Mouse (Mus musculus): ENCODE measurements around the gene Zfyve9.
"Not testable (repeated sequence)": the region's sequence is repeated elsewhere in the genome, so short reads cannot be mapped to it uniquely, and the experiment has no call there.

Zfyve9 gene

GRCm38 (mm10) chr4:108724102-108724501 is 56.5 kb downstream of the Zfyve9 start:
- DNase-seq (ENCODE audit: low read depth, low spot score): no peak

- no peak for DNase-seq (ENCODE audit: low read depth, low spot score)
Observed at GRCm38 (mm10) chr4:108721245-108721784, 59.3 kb downstream of the Zfyve9 start.

- no peak for DNase-seq (ENCODE audit: low read depth, low spot score)
Observed at GRCm38 (mm10) chr4:108719349-108719748, 61.2 kb downstream of the Zfyve9 start, which contains the start of gene 3110021N24Rik. Gene 3110021N24Rik (plus strand): TSS chr4:108719649.

GRCm38 (mm10) chr4:108708209-108708608 is 72.4 kb downstream of the Zfyve9 start:
- DNase-seq (ENCODE audit: low read depth, low spot score): no peak

GRCm38 (mm10) chr4:108696934-108697333 is 83.7 kb downstream of the Zfyve9 start:
- DNase-seq (ENCODE audit: low read depth, low spot score): peak; percentile 55

- no peak for DNase-seq (ENCODE audit: low read depth, low spot score)
Observed at GRCm38 (mm10) chr4:108691469-108691868, 89.1 kb downstream of the Zfyve9 start.

GRCm38 (mm10) chr4:108690479-108690878 is 90.1 kb downstream of the Zfyve9 start:
- peak; percentile 25 for DNase-seq (ENCODE audit: low read depth, low spot score)

GRCm38 (mm10) chr4:108687098-108687497 is 93.5 kb downstream of the Zfyve9 start:
- DNase-seq (ENCODE audit: low read depth, low spot score): not testable (repeated sequence)

- DNase-seq (ENCODE audit: low read depth, low spot score): no peak
Observed at GRCm38 (mm10) chr4:108686156-108686555, 94.4 kb downstream of the Zfyve9 start.

- peak; percentile 76 for DNase-seq (ENCODE audit: low read depth, low spot score)
Observed at GRCm38 (mm10) chr4:108664407-108664806, 116.2 kb downstream of the Zfyve9 start.

GRCm38 (mm10) chr4:108638752-108639151 is 141.8 kb downstream of the Zfyve9 start:
- DNase-seq (ENCODE audit: low read depth, low spot score): no peak

- no peak for DNase-seq (ENCODE audit: low read depth, low spot score)
Observed at GRCm38 (mm10) chr4:108637721-108638120, 142.9 kb downstream of the Zfyve9 start.

GRCm38 (mm10) chr4:108635101-108635500 is 145.5 kb downstream of the Zfyve9 start:
- DNase-seq (ENCODE audit: low read depth, low spot score): no peak

- no peak for DNase-seq (ENCODE audit: low read depth, low spot score)
Observed at GRCm38 (mm10) chr4:108634696-108635095, 145.9 kb downstream of the Zfyve9 start.

- DNase-seq (ENCODE audit: low read depth, low spot score): no peak
Observed at GRCm38 (mm10) chr4:108633703-108634102, 146.9 kb downstream of the Zfyve9 start.

- no peak for DNase-seq (ENCODE audit: low read depth, low spot score)
Observed at GRCm38 (mm10) chr4:108631616-108632015, 149.0 kb downstream of the Zfyve9 start.

- no peak for DNase-seq (ENCODE audit: low read depth, low spot score)
Observed at GRCm38 (mm10) chr4:108630096-108630495, 150.5 kb downstream of the Zfyve9 start.

GRCm38 (mm10) chr4:108629363-108629880 is 151.2 kb downstream of the Zfyve9 start:
- no peak for DNase-seq (ENCODE audit: low read depth, low spot score)

- DNase-seq (ENCODE audit: low read depth, low spot score): no peak
Observed at GRCm38 (mm10) chr4:108627066-108627465, 153.5 kb downstream of the Zfyve9 start.

- DNase-seq (ENCODE audit: low read depth, low spot score): peak; percentile 29
Observed at GRCm38 (mm10) chr4:108621504-108621903, 159.1 kb downstream of the Zfyve9 start.

GRCm38 (mm10) chr4:108620536-108620935 is 160.1 kb downstream of the Zfyve9 start:
- DNase-seq (ENCODE audit: low read depth, low spot score): peak; percentile 55

GRCm38 (mm10) chr4:108619587-108620341 is 160.8 kb downstream of the Zfyve9 start, which contains the start of gene Cc2d1b:
Gene Cc2d1b (plus strand): TSS chr4:108619940.
- DNase-seq (ENCODE audit: low read depth, low spot score): peak; percentile 82

- DNase-seq (ENCODE audit: low read depth, low spot score): peak; percentile 75
Observed at GRCm38 (mm10) chr4:108619165-108619564, 161.4 kb downstream of the Zfyve9 start.

Measured in 3T3-L1 (cell line).